Mouse (Mus musculus) limb, embryonic 15.5 days (tissue): Measurements from ENCODE around the gene Rap1a. TPM values are rescaled to one million over a fixed set of nuclear protein-coding genes. Genes with fewer than 3 reads are reported as not detected.
A peak's percentile ranks its signal among the peaks of the same experiment; 100 is the strongest.

Source experiments
- ATAC-seq: fragments of 200-750 bp; cut with Nextera tagmentation; 2 replicates; pipeline ENCODE4 v1.8.0; 2017; ENCODE audit warnings: low read depth, moderate TSS enrichment; ENCODE audit not compliant: insufficient number of reproducible peaks, low FRiP score, low TSS enrichment
- H3K27ac ChIP-seq: fragments of 300-500 bp; sonication (generic); 2 replicates; pipeline ENCODE4 v1.5.1; 2015; ENCODE audit warnings: moderate library complexity, mild to moderate bottlenecking, inconsistent platforms
- H3K27me3 ChIP-seq: fragments of 300-500 bp; sonication (generic); 2 replicates; pipeline ENCODE4 v1.6.1; 2015; ENCODE audit warnings: inconsistent platforms
- H3K36me3 ChIP-seq: fragments of 300-500 bp; sonication (generic); 2 replicates; pipeline ENCODE4 v1.6.1; 2015; ENCODE audit warnings: inconsistent platforms
- H3K4me1 ChIP-seq: fragments of 300-500 bp; sonication (generic); 2 replicates; pipeline ENCODE4 v1.6.1; 2015; ENCODE audit warnings: inconsistent platforms
- H3K4me2 ChIP-seq: fragments of 300-500 bp; sonication (generic); 2 replicates; pipeline ENCODE4 v1.6.1; 2015; ENCODE audit warnings: mild to moderate bottlenecking, inconsistent platforms
- H3K4me3 ChIP-seq: fragments of 300-500 bp; sonication (generic); 2 replicates; pipeline ENCODE4 v1.5.1; 2015; ENCODE audit warnings: mild to moderate bottlenecking, inconsistent platforms
- H3K9ac ChIP-seq: fragments of 300-500 bp; sonication (generic); 2 replicates; pipeline ENCODE4 v1.6.1; 2015; ENCODE audit warnings: inconsistent platforms
- H3K9me3 ChIP-seq: fragments of 300-500 bp; sonication (generic); 2 replicates; pipeline ENCODE4 v1.6.1; 2016; ENCODE audit warnings: inconsistent platforms
- WGBS: fragments of 180-500 bp; shearing (Covaris S2); methylation state at CpG from one replicate; pipeline ENCODE4 v1.1.7; 2015; 5-methylcytosine and 5-hydroxymethylcytosine counted together
- polyA plus RNA-seq: library from polyadenylated mRNA; unstranded; fragments of >200 nt; fragmentation: Nextera tagmentation; extraction: Ambion mirVana; gene quantifications from 2 replicates; pipeline ENCODE4 v1.2.1, GENCODE M21; 2015

The Rap1a gene
- polyA plus RNA-seq, 1 experiment from 2014 or later: 106 TPM

GRCm38 (mm10) chr3:105782406-105782805, 18.7 kb downstream of the Rap1a start:
- Histone ChIP-seq H3K27ac (no peak overlapping the region), H3K4me3 (no peak overlapping the region), H3K9me3 (no peaks in the 10 kb centered on the region), H3K9ac (no peak overlapping the region), H3K27me3 (no peaks in the 10 kb centered on the region), H3K4me2 (no peak overlapping the region), H3K36me3 (peaks cover 3% of the 10 kb centered on the region; the same call in 1 of the 2 replicates), H3K4me1 (peaks cover 3% of the 10 kb centered on the region; the same call in 1 of the 2 replicates)
- ATAC-seq: no peak
- 59% methylated on average over 7 of the region's 7 CpGs for WGBS

GRCm38 (mm10) chr3:105777997-105778396, 23.1 kb downstream of the Rap1a start:
- Histone ChIP-seq H3K9ac (no peak overlapping the region), H3K4me2 (no peak overlapping the region), H3K27ac (no peak overlapping the region), H3K9me3 (no peaks in the 10 kb centered on the region), H3K4me1 (peaks cover 3% of the 10 kb centered on the region; the same call in 1 of the 2 replicates), H3K36me3 (no peaks in the 10 kb centered on the region), H3K27me3 (no peaks in the 10 kb centered on the region), H3K4me3 (no peak overlapping the region)
- no peak for ATAC-seq
- 94% methylated on average over 3 of the region's 3 CpGs for WGBS

GRCm38 (mm10) chr3:105774496-105774895, 26.6 kb downstream of the Rap1a start:
- H3K4me1 ChIP-seq: 0 out of 2 replicates have a peak, but pooled peaks cover 2% of the 10 kb centered on the region
- no peak for ATAC-seq
- H3K36me3 ChIP-seq: no peaks in the 10 kb centered on the region
- H3K9me3 ChIP-seq: no peaks in the 10 kb centered on the region
- H3K27me3 ChIP-seq: no peaks in the 10 kb centered on the region
- no peak overlapping the region for H3K9ac ChIP-seq
- H3K27ac ChIP-seq: no peak overlapping the region
- no peak overlapping the region for H3K4me3 ChIP-seq
- H3K4me2 ChIP-seq: no peak overlapping the region

- Histone ChIP-seq H3K9me3 (no peaks in the 10 kb centered on the region), H3K4me2 (no peak overlapping the region), H3K36me3 (no peaks in the 10 kb centered on the region), H3K4me3 (no peak overlapping the region), H3K27me3 (no peaks in the 10 kb centered on the region), H3K9ac (no peak overlapping the region), H3K27ac (no peak overlapping the region), H3K4me1 (0 out of 2 replicates have a peak, but pooled peaks cover 2% of the 10 kb centered on the region)
- no peak for ATAC-seq
Measured at GRCm38 (mm10) chr3:105771534-105771933, 29.6 kb downstream of the Rap1a start.

GRCm38 (mm10) chr3:105770836-105771235, 30.3 kb downstream of the Rap1a start:
- no peaks in the 10 kb centered on the region for H3K9me3 ChIP-seq
- no peaks in the 10 kb centered on the region for H3K27me3 ChIP-seq
- H3K9ac ChIP-seq: no peak overlapping the region
- WGBS: 81% methylated on average over 1 of the region's 1 CpGs
- H3K27ac ChIP-seq: no peak overlapping the region
- H3K36me3 ChIP-seq: no peaks in the 10 kb centered on the region
- H3K4me1 ChIP-seq: 0 out of 2 replicates have a peak, but pooled peaks cover 2% of the 10 kb centered on the region
- no peak for ATAC-seq
- no peak overlapping the region for H3K4me2 ChIP-seq
- H3K4me3 ChIP-seq: no peak overlapping the region

DNA sequence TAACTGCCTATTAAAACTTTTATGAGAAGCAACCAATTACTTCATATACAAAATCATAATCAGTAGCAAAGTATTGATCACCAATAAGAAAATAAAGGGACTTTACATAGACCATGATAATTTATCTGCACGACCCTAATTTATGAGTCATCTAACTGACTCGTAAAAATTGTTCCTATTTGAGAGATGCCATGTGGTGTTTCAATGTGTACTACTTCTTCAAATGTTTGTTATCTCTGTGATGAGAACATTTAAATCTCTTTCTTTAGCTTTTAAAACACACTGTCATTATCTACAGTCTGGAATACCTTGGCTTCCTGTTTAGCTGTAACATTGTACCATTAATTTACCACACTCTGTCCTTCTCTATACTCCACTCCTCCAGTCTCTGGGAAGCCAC, 31.8 kb downstream of the Rap1a start:
- Histone ChIP-seq H3K4me3 (no peak overlapping the region), H3K9ac (no peak overlapping the region), H3K27me3 (no peaks in the 10 kb centered on the region), H3K36me3 (no peaks in the 10 kb centered on the region), H3K4me1 (0 out of 2 replicates have a peak, but pooled peaks cover 2% of the 10 kb centered on the region), H3K4me2 (no peak overlapping the region), H3K27ac (no peak overlapping the region), H3K9me3 (no peaks in the 10 kb centered on the region)
- ATAC-seq: no peak
- WGBS: 75% methylated on average over 2 of the region's 2 CpGs

DNA sequence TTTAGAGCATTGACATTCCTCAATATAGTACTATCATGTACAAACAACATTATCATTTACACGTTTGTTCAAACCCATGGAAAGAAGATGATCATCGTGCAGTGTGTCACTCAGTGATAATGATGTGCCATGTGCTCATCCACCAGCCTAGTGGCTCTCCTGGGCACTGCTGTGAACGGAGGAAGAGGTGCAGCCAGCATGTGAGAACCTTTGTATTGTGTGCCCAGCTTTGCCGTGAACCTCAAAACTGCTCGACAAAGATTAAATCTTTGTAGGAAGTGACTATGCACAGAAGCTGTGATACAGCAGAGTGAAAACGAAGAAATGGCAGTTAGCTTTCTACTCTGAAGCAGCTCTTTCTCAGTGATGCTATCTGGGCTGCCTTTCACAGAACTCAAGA, 32.6 kb downstream of the Rap1a start:
- 88% methylated on average over 6 of the region's 6 CpGs for WGBS
- Histone ChIP-seq H3K27me3 (no peaks in the 10 kb centered on the region), H3K27ac (no peak overlapping the region), H3K4me3 (no peak overlapping the region), H3K36me3 (no peaks in the 10 kb centered on the region), H3K4me1 (0 out of 2 replicates have a peak, but pooled peaks cover 2% of the 10 kb centered on the region), H3K9me3 (no peaks in the 10 kb centered on the region), H3K4me2 (no peak overlapping the region), H3K9ac (no peak overlapping the region)
- no peak for ATAC-seq

DNA sequence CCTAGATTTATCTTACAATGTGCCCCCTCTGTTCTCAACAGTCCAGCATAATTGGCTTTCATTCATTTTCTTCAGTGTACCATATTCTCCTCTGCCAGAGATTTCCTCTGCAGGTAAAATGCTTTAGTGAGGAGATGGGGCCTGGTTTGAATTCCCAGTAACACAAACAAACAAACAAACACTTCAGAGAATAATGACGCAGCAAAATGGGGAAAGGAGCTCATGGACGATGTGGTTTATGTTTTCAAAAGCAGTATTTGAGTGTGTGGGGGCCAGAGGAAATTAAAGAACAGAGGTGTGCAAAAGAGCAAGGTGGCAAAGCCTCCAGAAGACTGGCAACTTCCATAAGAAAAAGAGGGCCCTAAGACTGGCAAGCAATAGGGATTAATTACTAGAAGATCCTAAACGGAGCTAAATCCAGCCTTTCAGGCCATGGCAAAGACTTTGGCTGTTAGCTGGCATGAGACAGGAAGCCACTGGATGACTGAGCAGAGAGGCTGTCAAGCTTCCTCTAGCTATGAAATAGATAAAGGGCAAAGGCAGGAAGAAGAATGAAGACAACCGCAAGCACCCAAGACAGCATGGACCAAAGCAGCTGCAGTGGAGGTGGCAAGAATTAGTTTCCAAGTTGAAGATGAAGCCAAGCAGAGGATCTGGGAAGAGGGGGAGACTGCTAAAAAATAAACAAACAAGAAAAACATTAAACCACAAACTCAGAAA, 37.8 kb downstream of the Rap1a start:
- no peak overlapping the region for H3K4me2 ChIP-seq
- H3K9ac ChIP-seq: no peak overlapping the region
- H3K4me1 ChIP-seq: no peaks in the 10 kb centered on the region
- no peaks in the 10 kb centered on the region for H3K36me3 ChIP-seq
- no peaks in the 10 kb centered on the region for H3K27me3 ChIP-seq
- no peak overlapping the region for H3K27ac ChIP-seq
- no peak overlapping the region for H3K4me3 ChIP-seq
- ATAC-seq: no peak
- no peaks in the 10 kb centered on the region for H3K9me3 ChIP-seq
- WGBS: 72% methylated on average over 4 of the region's 4 CpGs

DNA sequence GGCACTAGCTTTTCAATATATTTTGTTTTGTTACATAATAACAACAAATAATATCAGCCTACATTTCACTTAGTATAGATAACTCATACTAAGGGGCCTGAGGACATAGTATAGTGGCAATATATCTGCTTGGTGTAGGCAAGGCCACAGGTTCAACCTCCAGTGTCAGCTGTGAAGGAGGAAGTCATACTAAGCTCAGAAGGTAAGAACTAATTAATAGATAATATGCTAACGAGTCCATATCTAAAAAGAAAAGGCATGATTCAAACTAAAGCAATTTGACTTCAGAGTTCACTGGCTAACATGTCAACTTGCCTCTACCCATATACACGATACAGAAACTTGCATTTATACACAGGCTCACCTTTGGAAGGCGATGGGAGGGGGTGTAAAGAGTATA, 41.1 kb downstream of the Rap1a start:
- H3K4me1 ChIP-seq: no peaks in the 10 kb centered on the region
- whole genome bisulfite sequencing: 97% methylated on average over 3 of the region's 3 CpGs
- no peak overlapping the region for H3K4me3 ChIP-seq
- no peak for ATAC-seq
- H3K4me2 ChIP-seq: no peak overlapping the region
- H3K9ac ChIP-seq: no peak overlapping the region
- no peaks in the 10 kb centered on the region for H3K36me3 ChIP-seq
- no peaks in the 10 kb centered on the region for H3K27me3 ChIP-seq
- no peak overlapping the region for H3K27ac ChIP-seq
- H3K9me3 ChIP-seq: no peaks in the 10 kb centered on the region

GRCm38 (mm10) chr3:105758658-105759057, 42.5 kb downstream of the Rap1a start:
- no peak overlapping the region for H3K9ac ChIP-seq
- WGBS: 78% methylated on average over 4 of the region's 4 CpGs
- ATAC-seq: no peak
- no peaks in the 10 kb centered on the region for H3K27me3 ChIP-seq
- no peak overlapping the region for H3K4me3 ChIP-seq
- H3K36me3 ChIP-seq: no peaks in the 10 kb centered on the region
- no peaks in the 10 kb centered on the region for H3K4me1 ChIP-seq
- no peak overlapping the region for H3K27ac ChIP-seq
- H3K4me2 ChIP-seq: no peak overlapping the region
- H3K9me3 ChIP-seq: no peaks in the 10 kb centered on the region

GRCm38 (mm10) chr3:105758098-105758497, 43.0 kb downstream of the Rap1a start:
- H3K4me2 ChIP-seq: no peak overlapping the region
- no peaks in the 10 kb centered on the region for H3K9me3 ChIP-seq
- H3K9ac ChIP-seq: no peak overlapping the region
- no peaks in the 10 kb centered on the region for H3K36me3 ChIP-seq
- no peak overlapping the region for H3K4me3 ChIP-seq
- no peaks in the 10 kb centered on the region for H3K4me1 ChIP-seq
- no peaks in the 10 kb centered on the region for H3K27me3 ChIP-seq
- no peak overlapping the region for H3K27ac ChIP-seq
- ATAC-seq: no peak

- Histone ChIP-seq H3K36me3 (no peaks in the 10 kb centered on the region), H3K4me3 (no peak overlapping the region), H3K9ac (no peak overlapping the region), H3K9me3 (no peaks in the 10 kb centered on the region), H3K4me1 (no peaks in the 10 kb centered on the region), H3K4me2 (no peak overlapping the region), H3K27me3 (no peaks in the 10 kb centered on the region), H3K27ac (peak overlapping the region; percentile 28; the same call in 1 of the 2 replicates)
- WGBS: 74% methylated on average over 6 of the region's 6 CpGs
- no peak for ATAC-seq
Measured at GRCm38 (mm10) chr3:105757323-105758083, 43.6 kb downstream of the Rap1a start.
